Mouse (Mus musculus): Measurements from ENCODE around the gene Ets1. TPM values are rescaled to one million over a fixed set of nuclear protein-coding genes. Genes with fewer than 3 reads are reported as not detected.
A peak's percentile ranks its signal among the peaks of the same experiment; 100 is the strongest.

Gene Ets1
- polyA plus RNA-seq, 1 experiment from 2014 or later: 36.6 TPM

DNA sequence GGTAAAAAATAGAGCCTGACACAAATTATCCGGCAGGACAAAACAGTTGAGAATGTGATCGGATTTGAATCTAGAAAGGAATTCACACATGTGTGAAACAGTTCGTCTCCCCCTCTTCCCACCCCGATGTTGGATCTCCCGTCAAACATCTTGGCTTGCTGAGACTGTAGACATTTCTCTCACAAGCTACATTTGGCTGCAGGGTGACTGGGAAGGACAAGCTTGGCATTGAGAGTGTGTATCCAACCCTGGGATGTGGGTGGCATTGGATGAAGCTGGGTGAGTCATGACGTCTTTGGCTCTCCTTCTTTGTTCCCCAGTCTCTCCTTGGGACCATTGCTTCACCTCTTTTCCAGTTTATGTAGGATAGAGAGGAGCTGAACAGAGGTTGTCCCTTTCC is 16.4 kb upstream of the Ets1 start:
- no peak overlapping the region for H3K9ac ChIP-seq
- no peak overlapping the region for H3K4me3 ChIP-seq
- no peaks in the 10 kb centered on the region for H3K9me3 ChIP-seq
- no peak overlapping the region for H3K27ac ChIP-seq
- H3K4me2 ChIP-seq (replicated peaks): no peak overlapping the region
- no peaks in the 10 kb centered on the region for H3K27me3 ChIP-seq (replicated peaks)
- no peaks in the 10 kb centered on the region for H3K36me3 ChIP-seq
- no peak for ATAC-seq (ENCODE audit: low FRiP score, low read depth)
- 92% methylated on average over 6 of the region's 6 CpGs for WGBS
- no peaks in the 10 kb centered on the region for H3K4me1 ChIP-seq

DNA sequence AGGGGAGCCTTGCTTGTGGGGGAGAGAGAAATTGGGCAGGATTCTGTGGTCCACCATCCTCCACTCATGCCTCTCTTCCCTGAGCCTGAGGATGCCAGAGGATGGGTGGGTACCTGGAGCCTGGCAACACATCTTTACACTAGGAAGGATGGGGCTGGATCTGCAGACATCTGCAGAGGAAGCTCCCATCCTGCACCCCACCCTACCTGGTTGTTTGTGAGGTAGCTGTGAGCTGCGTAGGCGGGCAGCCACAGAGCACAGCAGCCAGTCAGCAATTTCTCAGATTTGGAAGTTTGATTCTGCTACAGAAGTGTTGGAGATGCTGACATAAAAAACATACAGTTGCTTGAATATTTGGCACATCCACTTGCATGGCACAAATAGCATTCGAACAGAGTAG is 15.6 kb upstream of the Ets1 start:
- Histone ChIP-seq H3K27ac (no peak overlapping the region), H3K9me3 (no peaks in the 10 kb centered on the region), H3K27me3 (replicated peaks) (no peaks in the 10 kb centered on the region), H3K4me3 (no peak overlapping the region), H3K4me1 (no peaks in the 10 kb centered on the region), H3K36me3 (no peaks in the 10 kb centered on the region), H3K4me2 (replicated peaks) (no peak overlapping the region), H3K9ac (no peak overlapping the region)
- no peak for ATAC-seq (ENCODE audit: low FRiP score, low read depth)
- WGBS: 97% methylated on average over 3 of the region's 3 CpGs

DNA sequence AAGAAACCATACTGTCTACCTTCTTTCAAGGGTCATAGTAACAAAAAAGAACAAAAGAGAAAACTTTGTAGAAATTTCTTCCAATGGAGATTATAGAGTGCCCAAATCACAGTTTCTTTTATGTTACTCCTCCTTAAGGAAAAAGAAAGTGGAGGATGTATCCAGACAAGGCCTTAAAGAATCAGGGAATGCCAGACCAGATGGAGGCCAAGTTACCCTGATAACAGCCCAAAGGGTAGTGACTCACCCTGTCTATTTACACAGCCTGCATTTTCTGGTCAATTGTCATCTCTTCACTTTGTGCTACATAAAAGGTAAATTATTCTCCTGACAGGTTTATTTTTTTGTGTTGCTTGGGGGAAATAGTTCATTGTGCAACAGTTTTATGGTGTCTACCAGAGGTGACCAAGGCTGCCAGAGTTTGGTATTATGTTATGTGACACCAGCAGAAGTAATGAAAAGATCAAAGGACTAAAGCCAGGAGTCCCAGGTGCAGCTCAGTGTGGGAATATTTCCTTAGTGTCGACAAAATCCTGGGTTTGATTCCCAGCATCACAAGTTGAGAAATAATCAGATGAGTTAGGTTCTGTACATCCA is 6.5 kb upstream of the Ets1 start:
- WGBS: 56% methylated on average over 1 of the region's 1 CpGs
- ATAC-seq (ENCODE audit: low FRiP score, low read depth): no peak
- Histone ChIP-seq H3K36me3 (no peaks in the 10 kb centered on the region), H3K4me3 (no peak overlapping the region), H3K4me2 (replicated peaks) (no peak overlapping the region), H3K4me1 (no peaks in the 10 kb centered on the region), H3K9me3 (no peaks in the 10 kb centered on the region), H3K27ac (no peak overlapping the region), H3K9ac (no peak overlapping the region), H3K27me3 (replicated peaks) (no peaks in the 10 kb centered on the region)

DNA sequence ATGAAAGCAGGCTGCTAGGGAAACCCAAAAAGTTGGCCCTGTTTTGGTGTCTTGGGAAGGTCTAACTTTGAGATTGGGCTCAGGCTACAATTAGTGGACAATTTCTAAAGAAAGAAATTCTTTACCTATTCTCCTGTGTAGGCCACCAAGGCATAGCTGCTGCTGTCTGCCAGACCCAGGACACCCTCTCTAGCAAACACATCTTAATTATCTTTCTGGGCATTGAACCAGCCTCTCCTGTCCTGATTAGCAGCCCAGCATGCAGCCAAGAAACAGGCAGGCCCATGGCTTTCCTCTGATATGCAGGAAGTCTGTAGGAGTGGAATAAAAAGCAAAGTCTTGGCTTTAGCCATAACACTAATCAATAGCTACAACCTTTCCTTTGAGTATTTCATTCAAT is 4.7 kb upstream of the Ets1 start:
- Histone ChIP-seq H3K27ac (no peak overlapping the region), H3K36me3 (no peaks in the 10 kb centered on the region), H3K4me3 (no peak overlapping the region), H3K4me2 (replicated peaks) (no peak overlapping the region), H3K4me1 (no peaks in the 10 kb centered on the region), H3K9ac (no peak overlapping the region), H3K27me3 (replicated peaks) (no peaks in the 10 kb centered on the region), H3K9me3 (no peaks in the 10 kb centered on the region)
- no peak for ATAC-seq (ENCODE audit: low FRiP score, low read depth)

DNA sequence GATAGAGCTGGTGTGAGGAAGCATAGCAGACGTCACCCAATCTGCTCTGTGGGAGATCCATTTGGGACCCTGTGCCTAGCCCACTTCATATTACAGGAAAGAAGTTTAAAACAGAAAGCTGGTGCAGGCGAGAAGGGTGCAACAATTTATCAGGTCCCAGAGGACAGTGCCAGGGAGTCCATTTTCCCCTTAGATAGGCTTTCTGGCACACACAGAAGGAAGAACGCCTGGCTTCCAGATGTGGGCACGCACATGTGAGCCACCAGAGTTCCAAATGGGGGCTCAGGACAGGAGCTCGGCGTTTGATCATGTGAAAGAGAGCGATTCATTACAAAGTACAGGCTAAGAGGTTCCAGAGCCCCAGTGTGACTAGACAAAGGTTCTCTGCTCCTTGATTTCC is 3.8 kb upstream of the Ets1 start:
- ATAC-seq (ENCODE audit: low FRiP score, low read depth): no peak
- Histone ChIP-seq H3K4me2 (replicated peaks) (no peak overlapping the region), H3K4me1 (no peaks in the 10 kb centered on the region), H3K4me3 (no peak overlapping the region), H3K27ac (no peak overlapping the region), H3K9me3 (no peaks in the 10 kb centered on the region), H3K36me3 (no peaks in the 10 kb centered on the region), H3K9ac (no peak overlapping the region), H3K27me3 (replicated peaks) (peaks cover 7% of the 10 kb centered on the region)
- WGBS: 71% methylated on average over 7 of the region's 7 CpGs

DNA sequence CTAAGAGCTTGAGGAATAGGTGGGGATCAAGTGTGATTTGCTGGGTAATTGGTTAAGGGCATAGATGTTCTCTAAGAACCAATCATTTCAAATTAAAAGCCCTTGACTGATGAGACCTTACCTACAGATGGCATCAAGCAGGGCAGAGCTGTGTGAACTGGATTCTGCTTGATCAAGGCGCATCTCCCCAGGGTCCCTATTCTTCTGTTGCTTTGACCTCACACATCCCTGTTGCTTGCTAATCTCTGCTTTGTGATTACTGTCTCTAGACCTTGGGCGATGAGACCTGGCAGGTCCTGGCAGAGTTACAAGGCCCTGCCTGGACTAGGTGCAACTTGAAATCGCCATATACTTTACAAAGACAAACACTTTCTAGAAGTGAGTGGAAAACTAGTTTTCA is 9.0 kb downstream of the Ets1 start:
- H3K27ac ChIP-seq: no peak overlapping the region
- no peak overlapping the region for H3K4me2 ChIP-seq (replicated peaks)
- H3K4me3 ChIP-seq: no peak overlapping the region
- no peaks in the 10 kb centered on the region for H3K9me3 ChIP-seq
- WGBS: 44% methylated on average over 3 of the region's 3 CpGs
- no peak for ATAC-seq (ENCODE audit: low FRiP score, low read depth)
- H3K36me3 ChIP-seq: no peaks in the 10 kb centered on the region
- H3K27me3 ChIP-seq (replicated peaks): peaks cover 18% of the 10 kb centered on the region; the same call in 1 of the 2 replicates
- H3K9ac ChIP-seq: no peak overlapping the region
- no peaks in the 10 kb centered on the region for H3K4me1 ChIP-seq

DNA sequence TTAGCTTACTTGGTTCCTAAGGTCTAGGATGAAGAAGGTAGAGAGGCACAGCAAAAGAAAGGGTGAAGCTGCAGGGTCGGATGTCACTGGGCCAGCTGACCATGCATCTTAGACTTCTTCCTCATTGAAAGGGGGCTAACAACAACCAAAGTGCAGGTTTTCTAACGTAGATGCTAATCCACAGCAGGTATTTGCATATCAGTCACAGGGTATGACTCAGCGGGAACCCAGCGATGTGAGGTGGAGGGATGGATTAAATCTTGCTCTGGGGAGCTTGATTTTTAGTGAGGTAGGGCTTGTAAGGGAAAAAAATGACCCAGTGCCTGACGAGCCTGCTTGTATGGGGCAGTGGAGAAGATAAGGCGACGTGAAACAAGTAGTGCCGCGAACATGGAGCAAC is 9.5 kb downstream of the Ets1 start:
- 20% methylated on average over 9 of the region's 9 CpGs for WGBS
- H3K4me2 ChIP-seq (replicated peaks): no peak overlapping the region

DNA sequence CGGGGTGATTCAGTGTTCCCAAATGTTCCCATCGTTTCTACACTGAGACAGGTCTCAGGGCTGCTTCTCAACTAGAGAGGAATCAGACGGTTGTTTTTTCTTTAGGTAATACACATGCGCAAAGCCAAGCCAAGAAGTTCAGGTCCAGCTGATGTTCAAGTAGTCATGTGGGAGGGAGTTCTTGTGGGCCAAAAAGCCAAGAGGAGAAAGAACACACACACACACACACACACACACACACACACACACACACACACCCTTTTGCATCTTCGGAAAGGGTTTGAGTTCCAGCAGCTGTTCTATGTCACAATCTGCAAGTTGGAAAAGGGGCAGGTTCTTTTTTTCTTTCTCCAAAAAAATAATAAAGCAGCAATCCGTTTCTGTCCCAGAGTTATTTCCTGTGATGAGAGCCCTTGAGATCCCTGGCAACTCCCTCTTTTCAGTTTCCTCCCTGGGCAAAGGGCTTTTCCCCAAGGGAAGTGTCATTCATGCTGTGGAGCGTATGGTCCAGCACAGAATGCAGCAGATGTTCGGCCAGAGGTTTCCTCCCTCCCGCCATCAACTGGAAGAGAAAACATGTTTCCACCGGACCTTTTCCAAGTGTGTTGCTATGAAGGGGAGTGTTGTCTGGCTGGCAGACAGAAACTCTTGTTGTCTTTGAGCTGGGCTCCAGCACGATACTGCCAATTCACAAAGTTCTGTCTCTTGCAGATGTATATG is 10.7 kb downstream of the Ets1 start:
- H3K4me3 ChIP-seq: no peak overlapping the region
- peaks cover 18% of the 10 kb centered on the region; the same call in 1 of the 2 replicates for H3K27me3 ChIP-seq (replicated peaks)
- WGBS: 56% methylated on average over 11 of the region's 11 CpGs
- no peaks in the 10 kb centered on the region for H3K4me1 ChIP-seq
- no peak for ATAC-seq (ENCODE audit: low FRiP score, low read depth)
- H3K9ac ChIP-seq: no peak overlapping the region
- H3K27ac ChIP-seq: no peak overlapping the region
- H3K9me3 ChIP-seq: no peaks in the 10 kb centered on the region
- no peaks in the 10 kb centered on the region for H3K36me3 ChIP-seq
- H3K4me2 ChIP-seq (replicated peaks): 0 out of 2 replicates have a peak overlapping the region, but pooled peaks have one; percentile 18

More for the DNA sequence above, 9.5 kb downstream of the Ets1 start:
- no peak overlapping the region for H3K9ac ChIP-seq
- H3K36me3 ChIP-seq: no peaks in the 10 kb centered on the region
- H3K9me3 ChIP-seq: no peaks in the 10 kb centered on the region
- H3K4me3 ChIP-seq: no peak overlapping the region
- H3K27ac ChIP-seq: no peak overlapping the region
- ATAC-seq (ENCODE audit: low FRiP score, low read depth): no peak
- H3K27me3 ChIP-seq (replicated peaks): peaks cover 18% of the 10 kb centered on the region; the same call in 1 of the 2 replicates
- no peaks in the 10 kb centered on the region for H3K4me1 ChIP-seq

DNA sequence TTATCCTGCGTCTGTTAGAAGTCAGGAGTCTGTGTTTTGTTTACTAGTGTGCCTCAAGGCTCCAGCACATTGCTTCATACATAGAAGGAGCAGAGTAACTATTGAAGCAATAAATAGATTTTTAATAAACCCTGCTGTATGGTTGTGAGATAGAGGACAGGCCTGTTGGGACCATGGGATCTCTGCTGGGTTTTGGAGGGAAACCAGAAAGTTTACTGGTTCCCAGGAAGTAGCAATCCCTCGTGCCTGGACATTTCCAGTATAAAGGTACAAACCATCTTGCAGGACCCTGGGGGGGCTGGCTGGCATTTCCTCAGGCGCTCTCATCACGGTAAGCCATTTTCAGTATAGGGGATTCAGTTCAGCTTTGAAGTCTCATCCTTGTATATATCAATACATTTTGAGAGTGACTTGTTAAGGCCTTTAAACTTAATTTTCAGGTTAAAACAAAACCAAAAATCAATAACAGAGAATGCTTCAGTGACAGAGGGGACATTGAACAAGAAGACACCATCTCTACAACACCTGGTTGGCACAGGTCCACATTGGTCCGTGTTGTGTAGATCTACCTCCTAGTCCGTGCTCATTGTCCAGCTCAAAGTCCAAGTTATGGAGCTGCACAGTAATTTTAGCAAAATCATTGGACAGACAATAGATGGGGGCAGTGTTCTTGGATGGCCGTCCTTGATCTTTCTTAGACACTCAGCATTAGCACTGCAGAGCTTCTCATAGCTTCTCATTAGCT is 11.7 kb downstream of the Ets1 start:
- 86% methylated on average over 7 of the region's 7 CpGs for WGBS
- H3K4me3 ChIP-seq: no peak overlapping the region
- no peak overlapping the region for H3K4me2 ChIP-seq (replicated peaks)
- ATAC-seq (ENCODE audit: low FRiP score, low read depth): no peak
- no peaks in the 10 kb centered on the region for H3K36me3 ChIP-seq
- peaks cover 18% of the 10 kb centered on the region; the same call in 1 of the 2 replicates for H3K27me3 ChIP-seq (replicated peaks)
- no peaks in the 10 kb centered on the region for H3K9me3 ChIP-seq
- no peaks in the 10 kb centered on the region for H3K4me1 ChIP-seq
- H3K27ac ChIP-seq: no peak overlapping the region
- no peak overlapping the region for H3K9ac ChIP-seq

DNA sequence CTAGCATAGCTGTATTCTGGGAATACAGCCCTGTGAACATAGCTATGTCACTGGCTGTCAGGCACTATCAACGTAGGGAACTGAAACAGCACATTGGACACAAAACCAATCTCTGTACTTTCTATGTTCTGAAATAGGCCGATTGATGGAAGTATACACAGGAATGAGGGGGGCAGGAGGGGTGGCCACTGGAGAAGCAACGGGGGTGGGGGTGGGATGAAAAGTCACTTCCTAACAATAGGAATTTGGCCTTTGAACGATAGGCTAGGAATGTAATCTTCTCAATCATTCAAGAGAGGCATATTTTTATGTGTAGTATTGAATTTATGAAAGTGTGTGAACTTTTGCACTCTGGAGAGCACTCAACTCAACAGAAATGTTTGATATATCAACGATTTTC is 12.3 kb downstream of the Ets1 start:
- 79% methylated on average over 5 of the region's 5 CpGs for WGBS
- H3K4me1 ChIP-seq: no peaks in the 10 kb centered on the region
- no peaks in the 10 kb centered on the region for H3K36me3 ChIP-seq
- H3K27ac ChIP-seq: no peak overlapping the region
- H3K4me3 ChIP-seq: no peak overlapping the region
- H3K4me2 ChIP-seq (replicated peaks): no peak overlapping the region
- no peak for ATAC-seq (ENCODE audit: low FRiP score, low read depth)
- H3K9ac ChIP-seq: no peak overlapping the region
- no peaks in the 10 kb centered on the region for H3K9me3 ChIP-seq
- peaks cover 18% of the 10 kb centered on the region; the same call in 1 of the 2 replicates for H3K27me3 ChIP-seq (replicated peaks)

DNA sequence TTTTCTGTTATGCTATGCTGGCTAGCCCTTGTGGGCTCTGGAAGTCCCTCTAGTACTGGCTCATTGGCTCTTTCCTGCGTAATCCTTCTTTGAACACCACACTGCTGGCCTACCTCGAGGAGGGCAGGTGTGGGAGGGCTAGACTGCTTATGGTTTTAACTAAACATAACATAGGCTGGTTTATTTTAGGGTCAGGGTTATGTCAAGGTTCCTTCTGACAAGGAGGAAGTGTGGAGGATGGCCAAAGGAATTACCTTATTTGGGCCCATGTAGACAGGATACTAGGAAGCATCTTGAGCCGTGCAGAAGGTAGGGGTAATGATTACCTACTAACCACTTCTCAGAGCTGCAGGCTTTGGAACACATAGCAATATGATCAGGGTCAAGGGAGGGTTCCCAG is 14.7 kb downstream of the Ets1 start:
- 85% methylated on average over 3 of the region's 3 CpGs for WGBS
- no peak for ATAC-seq (ENCODE audit: low FRiP score, low read depth)
- H3K4me1 ChIP-seq: no peaks in the 10 kb centered on the region
- no peak overlapping the region for H3K27ac ChIP-seq
- H3K27me3 ChIP-seq (replicated peaks): 0 out of 2 replicates have a peak, but pooled peaks cover 11% of the 10 kb centered on the region
- H3K4me2 ChIP-seq (replicated peaks): no peak overlapping the region
- no peak overlapping the region for H3K4me3 ChIP-seq
- H3K9me3 ChIP-seq: no peaks in the 10 kb centered on the region
- no peaks in the 10 kb centered on the region for H3K36me3 ChIP-seq
- H3K9ac ChIP-seq: no peak overlapping the region

DNA sequence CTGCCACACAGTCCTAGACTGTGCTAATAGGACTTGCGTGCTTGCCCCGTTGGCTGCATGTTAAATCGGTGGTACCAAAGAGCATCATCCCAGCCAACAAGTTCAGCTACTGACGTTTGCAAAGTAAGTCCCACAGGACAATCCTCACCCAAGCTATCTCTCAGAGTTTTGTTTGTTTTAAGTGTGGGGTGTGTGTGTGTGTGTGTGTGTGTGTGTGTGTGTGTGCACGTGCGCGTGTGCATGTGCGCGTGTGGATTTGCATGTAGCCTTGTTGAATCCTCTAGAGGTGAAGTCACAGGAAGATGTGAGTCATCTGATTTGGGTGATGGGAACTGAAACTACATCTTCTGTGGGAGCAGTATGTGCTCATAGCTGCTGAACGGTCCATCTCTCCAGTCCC is 16.1 kb downstream of the Ets1 start:
- WGBS: 94% methylated on average over 10 of the region's 10 CpGs
- no peaks in the 10 kb centered on the region for H3K9me3 ChIP-seq
- no peak for ATAC-seq (ENCODE audit: low FRiP score, low read depth)
- H3K9ac ChIP-seq: no peak overlapping the region
- H3K27ac ChIP-seq: no peak overlapping the region
- no peak overlapping the region for H3K4me2 ChIP-seq (replicated peaks)
- H3K4me3 ChIP-seq: no peak overlapping the region
- no peaks in the 10 kb centered on the region for H3K36me3 ChIP-seq
- no peaks in the 10 kb centered on the region for H3K4me1 ChIP-seq
- 0 out of 2 replicates have a peak, but pooled peaks cover 3% of the 10 kb centered on the region for H3K27me3 ChIP-seq (replicated peaks)

All from neural tube, embryonic 12.5 days (tissue).